Mouse (Mus musculus) hindbrain, embryonic 15.5 days (tissue): ENCODE data around the gene Tsc22d4. TPM values are rescaled to one million over a fixed set of nuclear protein-coding genes. Genes with fewer than 3 reads are reported as not detected.
A peak's percentile ranks its signal among the peaks of the same experiment; 100 is the strongest.

Experiments used
- ATAC-seq: fragments of 200-750 bp; cut with Nextera tagmentation; 2 replicates; pipeline ENCODE4 v1.8.0; 2017; ENCODE audit warnings: low read depth, moderate number of reproducible peaks, moderate TSS enrichment; ENCODE audit not compliant: low FRiP score
- H3K27ac ChIP-seq: fragments of 300-500 bp; sonication (generic); replicated peaks from 2 replicates; pipeline ENCODE4 v1.5.1; 2015; ENCODE audit warnings: mild to moderate bottlenecking, inconsistent platforms
- H3K27me3 ChIP-seq: fragments of 300-500 bp; sonication (generic); 2 replicates; pipeline ENCODE4 v1.6.1; 2015; ENCODE audit warnings: control low read depth, inconsistent platforms
- H3K36me3 ChIP-seq: fragments of 300-500 bp; sonication (generic); 2 replicates; pipeline ENCODE4 v1.6.1; 2015; ENCODE audit warnings: control low read depth, inconsistent platforms
- H3K4me1 ChIP-seq: fragments of 300-500 bp; sonication (generic); replicated peaks from 2 replicates; pipeline ENCODE4 v1.6.1; 2015; ENCODE audit warnings: control low read depth, inconsistent platforms
- H3K4me2 ChIP-seq: fragments of 300-500 bp; sonication (generic); 2 replicates; pipeline ENCODE4 v1.6.1; 2015; ENCODE audit warnings: moderate library complexity, mild to moderate bottlenecking, inconsistent platforms
- H3K4me3 ChIP-seq: fragments of 300-500 bp; sonication (generic); 2 replicates; pipeline ENCODE4 v1.5.1; 2015; ENCODE audit warnings: mild to moderate bottlenecking, inconsistent platforms
- H3K9ac ChIP-seq: fragments of 300-500 bp; sonication (generic); 2 replicates; pipeline ENCODE4 v1.6.1; 2015; ENCODE audit warnings: inconsistent platforms
- H3K9me3 ChIP-seq: fragments of 300-500 bp; sonication (generic); 2 replicates; pipeline ENCODE4 v1.6.1; 2016; ENCODE audit warnings: control low read depth, inconsistent platforms
- WGBS: fragments of 180-500 bp; shearing (Covaris S2); methylation state at CpG from one replicate; pipeline ENCODE4 v1.1.7; 2015; 5-methylcytosine and 5-hydroxymethylcytosine counted together
- polyA plus RNA-seq: library from polyadenylated mRNA; unstranded; fragments of >200 nt; fragmentation: Nextera tagmentation; extraction: Ambion mirVana; gene quantifications from 2 replicates; pipeline ENCODE4 v1.2.1, GENCODE M21; 2015

Gene Tsc22d4
- polyA plus RNA-seq, 1 experiment from 2014 or later, result 88.6 TPM

DNA sequence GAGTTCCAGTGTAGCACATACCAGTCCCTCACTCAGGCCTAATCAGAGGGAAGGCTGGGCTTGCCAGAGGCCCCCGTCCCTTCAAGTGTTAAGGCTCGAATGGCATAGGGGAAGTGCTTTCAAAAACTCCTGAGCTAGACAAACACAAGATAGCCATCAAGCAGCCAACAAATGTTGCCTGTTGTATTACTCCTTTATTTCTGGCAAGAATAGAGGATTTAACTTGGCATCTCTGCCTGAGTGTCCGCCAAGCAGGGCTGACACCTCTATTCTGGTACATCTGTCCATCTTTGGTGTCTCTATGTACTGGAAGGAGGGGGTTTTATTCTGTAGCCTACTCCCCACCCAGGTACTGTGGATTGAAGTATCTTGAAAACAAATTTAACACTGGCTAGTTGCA is 10.6 kb downstream of the Tsc22d4 start:
- Histone ChIP-seq H3K9ac (no peak overlapping the region), H3K9me3 (no peaks in the 10 kb centered on the region), H3K4me3 (no peak overlapping the region), H3K4me2 (no peak overlapping the region), H3K27ac (no peak overlapping the region), H3K4me1 (peaks cover 33% of the 10 kb centered on the region), H3K27me3 (no peaks in the 10 kb centered on the region), H3K36me3 (0 out of 2 replicates have a peak, but pooled peaks cover 3% of the 10 kb centered on the region)
- 72% methylated on average over 3 of the region's 3 CpGs for WGBS
- no peak for ATAC-seq

DNA sequence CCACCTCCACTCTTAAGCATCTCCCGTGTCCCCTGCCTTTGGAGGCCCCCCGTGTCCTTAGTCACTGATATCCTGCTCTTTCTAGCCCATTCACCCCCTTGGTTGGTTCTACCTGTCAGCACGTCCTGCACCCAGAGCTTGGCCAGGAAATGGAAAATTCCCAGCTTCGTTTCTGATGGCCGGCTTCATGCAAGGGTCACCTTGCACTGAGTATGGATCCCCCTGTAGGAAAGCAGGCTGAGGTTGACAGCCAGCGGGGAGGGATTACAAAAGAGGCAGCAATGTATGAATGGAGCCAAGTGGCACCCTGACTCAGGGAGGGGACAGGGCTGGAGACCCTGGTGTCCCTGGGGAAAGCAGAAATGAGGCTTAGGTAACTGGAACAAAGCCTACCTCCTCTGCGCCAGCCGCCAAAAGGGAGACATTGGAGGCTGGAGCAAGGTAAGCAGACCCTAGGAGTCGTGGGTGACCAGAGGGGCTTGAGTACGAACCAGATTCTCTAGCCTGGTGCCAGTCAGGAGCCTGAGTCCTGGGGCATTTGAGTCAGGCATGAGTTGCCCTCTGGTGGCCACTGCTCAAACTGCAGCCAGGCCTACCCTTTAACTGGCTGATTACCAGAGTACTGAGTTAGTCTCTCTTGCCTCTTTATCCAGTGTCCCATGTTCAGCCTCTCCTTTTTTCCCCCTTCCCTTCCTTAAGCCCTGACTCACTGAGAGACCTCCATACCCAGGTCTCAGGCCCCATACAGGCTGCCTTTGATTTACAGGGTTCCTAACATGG is 11.5 kb downstream of the Tsc22d4 start:
- 42% methylated on average over 10 of the region's 10 CpGs for WGBS
- Histone ChIP-seq H3K36me3 (no peaks in the 10 kb centered on the region), H3K27ac (peak overlapping the region; percentile 71), H3K27me3 (no peaks in the 10 kb centered on the region), H3K9me3 (no peaks in the 10 kb centered on the region), H3K4me1 (peaks cover 33% of the 10 kb centered on the region), H3K4me2 (no peak overlapping the region), H3K9ac (no peak overlapping the region), H3K4me3 (no peak overlapping the region)
- ATAC-seq, result 0 out of 2 replicates have a peak, but pooled peaks have one; percentile 9

DNA sequence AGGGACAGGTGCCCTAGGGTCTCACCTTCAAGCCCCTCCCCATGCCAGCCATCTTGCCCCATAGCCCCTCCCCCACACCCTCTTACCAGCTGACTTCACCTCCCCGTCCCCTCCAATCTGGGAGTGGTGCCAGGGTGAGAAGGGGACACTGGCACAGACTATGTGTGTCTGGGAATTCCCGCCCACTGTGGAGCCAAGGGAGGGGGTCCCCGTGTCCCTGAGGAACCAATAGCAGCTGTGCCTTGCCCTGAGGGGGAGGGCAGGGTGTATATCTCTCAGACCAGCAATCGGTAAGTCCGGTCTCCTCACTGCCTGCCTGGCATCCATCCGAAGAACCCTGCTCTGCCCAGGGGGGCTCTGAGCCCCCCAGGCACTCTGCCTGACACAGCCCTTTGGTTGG is 12.4 kb downstream of the Tsc22d4 start:
- Histone ChIP-seq H3K4me3 (no peak overlapping the region; the same call in 1 of the 2 replicates), H3K9ac (no peak overlapping the region)

DNA sequence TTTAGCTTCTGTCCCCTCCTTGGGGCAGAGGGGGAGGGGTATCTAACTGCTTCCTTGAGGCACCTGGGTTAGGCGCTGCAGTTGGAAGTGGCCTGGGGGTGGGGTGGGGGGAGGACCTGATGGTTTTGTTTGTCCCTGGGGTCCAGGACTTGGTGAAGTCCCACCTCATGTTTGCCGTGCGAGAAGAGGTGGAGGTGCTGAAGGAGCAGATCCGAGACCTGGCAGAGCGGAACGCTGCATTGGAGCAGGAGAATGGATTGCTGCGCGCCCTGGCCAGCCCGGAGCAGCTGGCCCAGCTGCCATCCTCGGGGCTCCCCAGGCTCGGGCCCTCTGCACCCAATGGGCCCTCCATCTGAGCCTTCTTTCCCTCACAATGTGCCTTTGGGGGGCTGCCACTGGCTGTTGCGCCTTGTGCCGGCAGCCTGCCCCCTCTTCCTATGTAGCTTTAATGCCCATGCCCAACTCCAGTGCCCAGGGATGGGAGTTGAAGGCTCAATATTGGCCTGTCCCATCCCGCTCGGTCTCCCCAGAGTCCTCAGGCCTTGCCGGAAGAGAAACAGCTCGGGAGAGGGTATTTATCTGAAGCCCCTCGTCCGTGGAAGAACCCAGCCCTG is 13.5 kb downstream of the Tsc22d4 start:
- Histone ChIP-seq H3K4me3 (no peak overlapping the region), H3K36me3 (no peaks in the 10 kb centered on the region), H3K27ac (peak overlapping the region; percentile 79), H3K4me1 (peaks cover 33% of the 10 kb centered on the region), H3K9me3 (no peaks in the 10 kb centered on the region), H3K4me2 (peak overlapping the region; percentile 39), H3K27me3 (no peaks in the 10 kb centered on the region), H3K9ac (peak overlapping the region; percentile 14; the same call in 1 of the 2 replicates)
- 84% methylated on average over 19 of the region's 19 CpGs for WGBS
- no peak for ATAC-seq

More for the DNA sequence above, 12.4 kb downstream of the Tsc22d4 start:
- H3K4me2 ChIP-seq, result peak overlapping the region; percentile 39
- H3K4me1 ChIP-seq, result peaks cover 33% of the 10 kb centered on the region
- H3K36me3 ChIP-seq, result no peaks in the 10 kb centered on the region
- ATAC-seq, result peak; percentile 71
- H3K9me3 ChIP-seq, result no peaks in the 10 kb centered on the region
- no peaks in the 10 kb centered on the region for H3K27me3 ChIP-seq
- peak overlapping the region; percentile 79 for H3K27ac ChIP-seq
- WGBS, result 56% methylated on average over 6 of the region's 6 CpGs

DNA sequence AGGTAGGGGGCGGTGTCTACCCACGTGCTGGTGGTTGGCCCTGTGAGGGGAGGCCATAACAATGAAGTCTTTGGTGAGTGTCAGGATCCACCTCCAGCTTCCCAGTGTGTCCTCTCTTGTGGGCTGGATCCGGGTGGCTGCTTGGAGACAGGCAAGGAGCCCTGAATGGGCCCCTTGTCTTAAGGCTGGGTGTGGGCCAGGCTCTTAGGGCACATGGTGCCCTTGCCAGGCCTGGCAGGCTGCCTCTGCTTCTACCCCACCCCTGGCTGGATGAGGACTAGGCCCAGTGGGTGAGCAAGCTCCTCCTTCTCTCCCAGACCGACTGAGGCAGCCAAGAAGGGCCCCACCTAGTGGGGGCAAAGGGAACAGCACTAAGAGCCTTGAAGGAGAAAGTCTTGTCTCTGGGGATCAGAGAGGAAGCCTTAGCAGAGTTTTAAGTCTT is 14.5 kb downstream of the Tsc22d4 start:
- WGBS, result 19% methylated on average over 4 of the region's 4 CpGs
- Histone ChIP-seq H3K9me3 (no peaks in the 10 kb centered on the region), H3K4me3 (no peak overlapping the region), H3K27me3 (no peaks in the 10 kb centered on the region), H3K4me1 (peaks cover 33% of the 10 kb centered on the region), H3K9ac (no peak overlapping the region), H3K27ac (peak overlapping the region; percentile 79), H3K36me3 (no peaks in the 10 kb centered on the region), H3K4me2 (no peak overlapping the region)
- ATAC-seq, result peak; percentile 89

DNA sequence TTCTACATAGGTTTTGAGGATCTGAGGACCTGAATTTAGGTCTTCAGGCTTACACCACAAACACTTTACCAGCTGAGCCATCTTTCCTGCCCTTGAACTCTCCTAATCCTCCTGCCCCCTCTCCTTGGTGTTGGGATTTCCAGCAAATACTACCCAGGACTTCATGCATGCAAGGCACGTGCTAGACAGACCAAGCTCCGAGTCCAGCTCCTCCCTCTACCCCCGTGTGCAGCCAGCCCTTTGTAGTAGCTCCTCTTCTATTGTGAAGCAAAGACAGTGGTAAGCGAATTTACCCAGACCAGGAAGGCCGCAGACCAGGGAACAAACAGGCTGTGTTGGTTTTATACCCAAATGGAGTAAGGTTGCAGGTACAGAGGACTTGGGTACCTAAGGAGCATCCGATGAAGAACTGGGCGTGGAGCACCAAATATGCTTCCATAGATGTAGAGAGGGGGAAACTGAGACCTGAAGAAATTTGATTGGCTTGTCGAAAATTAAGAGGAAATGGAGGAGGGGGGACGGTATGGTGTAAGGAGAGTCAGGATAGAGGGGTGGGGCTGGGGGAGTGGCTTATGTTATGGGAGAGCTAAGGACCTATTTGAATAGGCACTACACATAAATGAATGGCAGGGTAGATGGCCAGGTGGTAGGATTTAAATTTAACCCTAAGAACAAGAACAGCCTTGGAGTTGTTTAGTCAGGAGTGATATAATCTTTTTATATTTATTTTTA is 19.2 kb downstream of the Tsc22d4 start:
- no peaks in the 10 kb centered on the region for H3K9me3 ChIP-seq
- ATAC-seq, result no peak
- no peak overlapping the region for H3K9ac ChIP-seq
- H3K27me3 ChIP-seq, result no peaks in the 10 kb centered on the region
- no peaks in the 10 kb centered on the region for H3K36me3 ChIP-seq
- no peak overlapping the region for H3K27ac ChIP-seq
- peaks cover 11% of the 10 kb centered on the region; the same call in 1 of the 2 replicates for H3K4me1 ChIP-seq
- no peak overlapping the region for H3K4me3 ChIP-seq
- no peak overlapping the region for H3K4me2 ChIP-seq
- 41% methylated on average over 9 of the region's 9 CpGs for WGBS

DNA sequence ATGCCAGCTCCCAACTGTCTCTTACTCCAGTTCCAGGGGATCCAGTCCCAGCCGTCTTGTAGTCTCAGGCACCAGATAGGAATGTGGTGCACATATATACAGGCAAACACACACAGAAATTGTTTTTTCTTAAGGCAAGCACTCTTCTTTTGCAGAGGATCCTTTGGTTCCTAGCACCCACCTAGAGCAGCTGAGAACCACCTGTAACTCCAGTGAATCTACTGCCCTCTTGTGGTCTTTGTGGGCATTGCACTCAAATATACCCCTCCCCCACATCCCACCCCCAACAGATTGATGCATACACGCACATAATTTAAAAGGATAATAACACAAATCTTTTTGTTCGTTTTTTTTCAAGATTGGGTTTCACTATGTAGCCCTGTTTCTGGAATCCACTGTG is 20.7 kb downstream of the Tsc22d4 start:
- Histone ChIP-seq H3K9me3 (no peaks in the 10 kb centered on the region), H3K4me2 (no peak overlapping the region), H3K4me3 (no peak overlapping the region), H3K36me3 (no peaks in the 10 kb centered on the region), H3K27me3 (no peaks in the 10 kb centered on the region), H3K27ac (no peak overlapping the region), H3K4me1 (peaks cover 6% of the 10 kb centered on the region; the same call in 1 of the 2 replicates), H3K9ac (no peak overlapping the region)
- no peak for ATAC-seq
- 57% methylated on average over 3 of the region's 3 CpGs for WGBS

DNA sequence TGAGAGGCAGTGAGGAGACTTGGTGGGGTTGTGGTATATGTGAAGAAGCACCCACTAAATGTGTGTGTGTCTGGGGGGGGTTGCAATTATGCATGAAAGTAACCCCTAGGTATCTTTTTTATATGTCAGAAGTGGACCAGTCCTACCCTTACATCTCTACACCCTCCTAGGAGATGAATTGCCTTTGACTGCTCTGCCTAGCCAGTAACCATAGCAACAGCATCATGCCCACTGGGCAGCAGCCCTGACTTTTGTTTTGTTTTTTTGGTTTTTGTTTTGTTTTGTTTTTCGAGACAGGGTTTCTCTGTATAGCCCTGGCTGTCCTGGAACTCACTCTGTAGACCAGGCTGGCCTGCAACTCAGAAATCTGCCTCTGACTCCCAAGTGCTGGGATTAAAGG is 22.9 kb downstream of the Tsc22d4 start:
- Histone ChIP-seq H3K9ac (no peak overlapping the region), H3K4me2 (no peak overlapping the region), H3K27ac (0 out of 2 replicates have a peak overlapping the region, but pooled peaks have one; percentile 7), H3K36me3 (no peaks in the 10 kb centered on the region), H3K4me1 (peaks cover 6% of the 10 kb centered on the region; the same call in 1 of the 2 replicates), H3K27me3 (no peaks in the 10 kb centered on the region), H3K4me3 (no peak overlapping the region), H3K9me3 (no peaks in the 10 kb centered on the region)
- WGBS, result 22% methylated on average over 1 of the region's 1 CpGs
- ATAC-seq, result peak; percentile 62; the same call in 1 of the 2 replicates

DNA sequence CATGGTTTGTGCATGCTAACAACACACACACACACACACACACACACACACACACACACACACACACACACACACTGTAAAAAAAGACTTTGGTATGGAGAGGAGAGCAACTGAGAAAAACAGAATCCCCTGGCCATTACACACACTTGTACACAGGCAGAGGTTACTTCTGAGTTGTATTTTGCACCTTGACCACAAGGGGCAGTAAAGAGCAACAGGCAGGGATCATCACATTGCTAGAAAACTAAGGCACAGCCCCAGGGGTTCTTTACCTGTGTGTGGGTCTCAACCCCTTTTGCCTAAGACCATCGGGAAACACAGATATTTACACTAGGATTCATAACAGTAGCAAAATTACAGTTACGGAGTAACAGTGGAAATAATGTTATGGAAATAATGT is 25.2 kb downstream of the Tsc22d4 start:
- Histone ChIP-seq H3K9ac (no peak overlapping the region), H3K4me2 (no peak overlapping the region), H3K9me3 (no peaks in the 10 kb centered on the region), H3K4me1 (peaks cover 6% of the 10 kb centered on the region; the same call in 1 of the 2 replicates), H3K36me3 (no peaks in the 10 kb centered on the region), H3K27me3 (no peaks in the 10 kb centered on the region), H3K27ac (no peak overlapping the region), H3K4me3 (no peak overlapping the region)
- WGBS, result 52% methylated on average over 2 of the region's 2 CpGs
- ATAC-seq, result 0 out of 2 replicates have a peak, but pooled peaks have one; percentile 24

DNA sequence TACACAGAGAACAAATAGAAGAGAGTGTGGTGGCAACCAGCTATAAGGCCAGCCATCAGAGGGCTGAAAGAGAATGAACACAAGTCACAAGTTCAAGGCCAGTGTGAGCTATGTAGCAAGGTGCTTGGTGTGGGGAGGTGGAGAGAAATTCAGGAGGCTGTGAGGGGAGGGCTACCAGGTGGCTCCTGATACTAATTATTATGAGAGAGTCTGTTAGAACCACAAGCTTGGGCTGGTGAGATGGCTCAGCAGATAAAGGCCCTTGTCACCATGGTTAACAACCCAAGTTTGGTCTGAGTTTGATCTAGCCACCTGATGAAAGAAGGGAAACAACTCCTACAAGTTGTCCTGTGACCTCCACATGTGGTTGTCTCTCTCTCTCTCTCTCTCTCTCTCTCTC is 27.2 kb downstream of the Tsc22d4 start:
- Histone ChIP-seq H3K4me2 (no peak overlapping the region), H3K9ac (no peak overlapping the region), H3K9me3 (no peaks in the 10 kb centered on the region), H3K4me3 (no peak overlapping the region), H3K4me1 (peaks cover 6% of the 10 kb centered on the region; the same call in 1 of the 2 replicates), H3K36me3 (no peaks in the 10 kb centered on the region), H3K27ac (no peak overlapping the region), H3K27me3 (no peaks in the 10 kb centered on the region)
- ATAC-seq, result no peak

DNA sequence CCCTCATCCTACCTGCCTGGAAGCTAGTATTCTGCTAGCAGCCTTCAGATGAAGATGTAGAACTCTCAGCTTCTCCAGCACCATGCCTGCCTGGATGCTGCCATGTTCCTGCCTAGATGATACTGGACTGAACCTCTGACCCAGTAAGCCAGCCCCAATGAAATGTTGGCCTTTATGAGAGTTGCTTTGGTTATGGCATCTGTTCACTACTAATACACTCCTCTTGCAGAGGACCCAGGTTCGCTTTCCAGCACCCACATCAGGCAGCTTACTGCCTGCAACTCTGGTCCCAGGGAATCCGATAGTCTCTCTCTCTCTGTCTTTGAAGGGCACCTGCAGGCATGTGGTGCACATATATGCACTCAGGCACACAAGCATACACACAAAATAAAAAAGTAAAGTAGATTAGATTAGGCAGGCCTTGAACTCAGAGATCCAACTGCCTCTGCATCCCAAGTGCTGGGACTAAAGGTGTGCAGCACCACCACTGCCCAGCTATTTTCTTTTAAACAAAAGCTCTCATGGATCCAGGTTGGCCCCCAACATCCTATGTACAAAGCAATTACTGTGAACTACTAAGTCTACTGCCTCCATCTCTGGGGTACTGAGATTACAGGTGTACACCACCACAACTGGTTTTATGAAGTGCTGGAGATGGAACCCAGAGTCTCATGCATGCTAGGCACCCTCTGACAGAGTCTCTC is 30.2 kb downstream of the Tsc22d4 start:
- 97% methylated on average over 2 of the region's 2 CpGs for WGBS
- no peak for ATAC-seq
- H3K36me3 ChIP-seq, result peaks cover 3% of the 10 kb centered on the region; the same call in 1 of the 2 replicates
- H3K9ac ChIP-seq, result no peak overlapping the region
- peaks cover 14% of the 10 kb centered on the region for H3K4me1 ChIP-seq
- H3K27ac ChIP-seq, result no peak overlapping the region
- no peak overlapping the region for H3K4me3 ChIP-seq
- no peak overlapping the region for H3K4me2 ChIP-seq
- H3K9me3 ChIP-seq, result no peaks in the 10 kb centered on the region
- H3K27me3 ChIP-seq, result no peaks in the 10 kb centered on the region
